Mouse (Mus musculus): ENCODE results near the gene Txndc8. TPM values are rescaled to one million over a fixed set of nuclear protein-coding genes. Genes with fewer than 3 reads are reported as not detected.

Gene Txndc8
- polyA plus RNA-seq, 1 experiment from 2014 or later: not detected

GRCm38 (mm10) chr4:57937292-57937691, 71.6 kb downstream of the Txndc8 start:
- no peak overlapping the region for H3K9ac ChIP-seq (ENCODE audit: low read length)

DNA sequence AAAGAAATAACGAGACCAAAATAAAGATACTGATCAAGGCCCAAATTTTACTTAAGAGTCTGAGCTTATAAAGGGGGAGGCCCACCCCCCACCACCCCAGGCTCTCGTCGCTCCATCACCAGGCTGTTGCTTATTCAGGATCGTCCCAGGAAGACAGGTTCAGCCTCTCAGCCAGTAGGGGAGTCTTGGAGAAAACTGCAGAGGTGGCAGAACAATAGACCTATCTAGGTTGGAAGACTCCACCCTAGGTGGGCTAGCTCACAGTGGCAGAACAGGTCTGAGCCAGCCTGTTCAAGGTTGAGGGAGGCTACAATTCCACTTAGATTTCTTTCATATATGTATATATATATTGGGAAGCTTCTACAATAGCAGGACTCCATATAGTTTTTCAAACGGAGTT, 74.7 kb downstream of the Txndc8 start:
- Histone ChIP-seq H3K4me3 (ENCODE audit: low read depth, low read length) (no peak overlapping the region), H3K4me2 (ENCODE audit: low read depth, severe bottlenecking) (no peak overlapping the region), H3K9me3 (ENCODE audit: control insufficient read depth, low read length) (no peaks in the 10 kb centered on the region), H3K9ac (ENCODE audit: low read length) (no peak overlapping the region), H3K27me3 (ENCODE audit: control insufficient read depth, insufficient read depth, low read length) (no peaks in the 10 kb centered on the region), H3K36me3 (ENCODE audit: control insufficient read depth, insufficient read depth, low read length) (no peaks in the 10 kb centered on the region), H3K27ac (replicated peaks; ENCODE audit: low read depth, low read length) (no peak overlapping the region), H3K4me1 (ENCODE audit: control insufficient read depth, insufficient read depth, low read length) (no peaks in the 10 kb centered on the region)
- no peak for ATAC-seq (ENCODE audit: insufficient number of reproducible peaks, low FRiP score, low TSS enrichment, low read depth)
- WGBS: 74% methylated on average over 5 of the region's 5 CpGs
- DNase-seq (ENCODE audit: low spot score): no peak

More at GRCm38 (mm10) chr4:57937292-57937691, 71.6 kb downstream of the Txndc8 start:
- no peak overlapping the region for H3K27ac ChIP-seq (replicated peaks; ENCODE audit: low read depth, low read length)
- no peak for DNase-seq (ENCODE audit: low spot score)
- no peak for ATAC-seq (ENCODE audit: insufficient number of reproducible peaks, low FRiP score, low TSS enrichment, low read depth)
- H3K4me3 ChIP-seq (ENCODE audit: low read depth, low read length): no peak overlapping the region
- H3K9me3 ChIP-seq (ENCODE audit: control insufficient read depth, low read length): no peaks in the 10 kb centered on the region
- H3K27me3 ChIP-seq (ENCODE audit: control insufficient read depth, insufficient read depth, low read length): no peaks in the 10 kb centered on the region
- WGBS: 82% methylated on average over 6 of the region's 6 CpGs
- no peaks in the 10 kb centered on the region for H3K36me3 ChIP-seq (ENCODE audit: control insufficient read depth, insufficient read depth, low read length)
- H3K4me1 ChIP-seq (ENCODE audit: control insufficient read depth, insufficient read depth, low read length): no peaks in the 10 kb centered on the region
- H3K4me2 ChIP-seq (ENCODE audit: low read depth, severe bottlenecking): no peak overlapping the region

Other genes starting within 250 kb of the Txndc8 start
- 0.17 and 0.23 TPM in 2 replicates for gene D630039A03Rik, start 92.8 kb downstream of the Txndc8 start, polyA plus RNA-seq (2014; fragmentation: Nextera tagmentation; extraction: Ambion mirVana)
- gene Txn1, start 52.7 kb downstream of the Txndc8 start, polyA plus RNA-seq (2014; fragmentation: Nextera tagmentation; extraction: Ambion mirVana): 451 and 453 TPM in 2 replicates
- 1.6 and 3.2 TPM in 2 replicates for gene Svep1, start 197.7 kb upstream of the Txndc8 start, polyA plus RNA-seq (2014; fragmentation: Nextera tagmentation; extraction: Ambion mirVana)